Mouse (Mus musculus): Measurements from ENCODE around the gene Mamdc2.

DNA sequence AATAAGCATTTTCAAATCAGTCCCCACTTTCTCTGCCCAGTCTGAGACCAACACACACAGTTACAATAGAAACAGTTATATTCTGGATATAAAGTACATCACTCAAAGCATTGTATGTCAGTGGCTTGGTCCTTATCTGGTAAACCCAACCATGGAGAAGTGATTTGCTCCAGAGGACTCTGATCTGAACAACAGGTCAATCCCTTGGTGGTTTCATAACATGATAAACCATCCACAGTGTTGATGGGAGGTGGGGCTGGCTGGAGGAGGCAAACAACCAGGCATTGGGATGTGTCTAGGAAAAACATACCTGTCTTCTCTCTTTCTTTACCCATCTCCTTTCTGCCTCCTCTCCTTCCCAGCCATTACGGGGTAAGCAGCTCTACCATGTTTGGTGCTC is 39.2 kb upstream of the Mamdc2 start:
- no peak for TF ChIP-seq CTCF (IDR thresholded peaks at IDR 0.05; ENCODE audit: low read depth, low read length)
- no peak for TF ChIP-seq GATA1 (IDR thresholded peaks at IDR 0.05; ENCODE audit: borderline replicate concordance, low read length)
- no peak for TF ChIP-seq TAL1 (conservative IDR thresholded peaks at IDR 0.05; ENCODE audit: low read depth, low read length)
